Mouse (Mus musculus) induced T-regulatory cell, adult 2 months (primary cell): ENCODE results near the gene Ccl7.

Experiments
- DNase-seq: peaks from one replicate; pipeline ENCODE4 v3.0.0-alpha.2; 2012; ENCODE audit warnings: low read depth

The Ccl7 gene

GRCm38 (mm10) chr11:82035356-82035755 lies 10.2 kb upstream of the Ccl7 start, which contains the start of gene Ccl2:
Ccl2 (plus strand) TSS chr11:82035571.
- DNase-seq: no peak

DNA sequence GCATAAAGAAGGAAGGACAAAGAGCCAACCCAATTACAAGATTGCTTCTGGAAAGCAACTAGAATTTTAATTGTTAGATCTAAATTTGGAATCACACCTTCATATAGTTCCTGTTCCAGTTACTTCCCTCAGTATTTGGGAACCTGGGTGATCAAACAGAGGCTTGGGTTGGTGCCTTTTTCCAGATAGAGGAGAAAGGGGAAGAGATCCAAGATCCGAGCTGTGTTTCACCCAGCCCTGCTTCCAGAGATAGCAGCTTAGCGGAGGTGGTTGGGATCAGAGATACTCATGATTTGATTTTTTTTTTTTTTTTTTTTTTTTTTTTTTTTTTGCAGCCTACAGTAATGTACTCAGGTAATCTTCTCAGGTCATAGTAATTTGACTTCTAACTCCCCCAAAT lies 9.7 kb upstream of the Ccl7 start:
- DNase-seq: no peak

DNA sequence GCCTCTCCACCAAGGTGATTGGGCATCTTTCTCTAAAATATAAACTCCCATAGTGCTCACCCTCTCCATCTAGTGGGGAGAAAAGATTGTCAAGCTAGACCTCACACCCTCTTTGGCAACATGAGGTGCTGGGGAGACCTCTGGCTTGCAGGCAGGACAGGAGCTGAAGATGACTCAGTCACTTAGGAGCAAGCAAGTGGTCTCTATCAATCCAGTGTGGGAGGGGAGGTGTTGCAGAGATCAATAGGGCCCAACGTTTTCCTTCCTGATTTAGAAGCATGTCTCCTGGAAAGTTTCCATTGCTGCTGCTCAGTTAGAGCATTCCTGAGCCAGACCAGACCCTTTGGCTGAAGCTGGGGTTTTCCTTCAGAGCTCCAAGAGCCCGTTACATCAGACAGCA lies 7.0 kb upstream of the Ccl7 start, which contains the start of gene Gm17268:
Gene Gm17268, minus strand, starts transcription at position 28 of the 400 bp plus-strand sequence.
- no peak for DNase-seq

GRCm38 (mm10) chr11:82039132-82039660 lies 6.3 kb upstream of the Ccl7 start:
- no peak for DNase-seq

DNA sequence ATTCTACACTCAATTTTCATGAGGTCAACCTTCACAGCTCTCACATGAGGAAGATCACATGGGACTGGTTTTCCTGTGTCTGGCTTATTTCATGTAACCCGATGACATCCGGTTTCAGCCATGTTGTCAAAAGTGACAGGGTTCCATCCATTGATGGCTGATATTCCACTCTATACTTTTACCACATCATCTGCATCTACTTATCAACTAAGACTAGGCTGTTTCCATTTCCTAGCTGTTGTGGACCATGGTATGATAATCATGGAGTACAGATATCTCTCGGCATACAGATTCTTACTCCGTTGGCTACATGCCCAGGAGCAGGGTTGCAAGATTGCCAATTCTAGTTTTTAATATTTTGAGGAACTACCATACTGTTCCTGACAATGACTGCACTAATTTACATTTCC lies 3.8 kb upstream of the Ccl7 start:
- no peak for DNase-seq

DNA sequence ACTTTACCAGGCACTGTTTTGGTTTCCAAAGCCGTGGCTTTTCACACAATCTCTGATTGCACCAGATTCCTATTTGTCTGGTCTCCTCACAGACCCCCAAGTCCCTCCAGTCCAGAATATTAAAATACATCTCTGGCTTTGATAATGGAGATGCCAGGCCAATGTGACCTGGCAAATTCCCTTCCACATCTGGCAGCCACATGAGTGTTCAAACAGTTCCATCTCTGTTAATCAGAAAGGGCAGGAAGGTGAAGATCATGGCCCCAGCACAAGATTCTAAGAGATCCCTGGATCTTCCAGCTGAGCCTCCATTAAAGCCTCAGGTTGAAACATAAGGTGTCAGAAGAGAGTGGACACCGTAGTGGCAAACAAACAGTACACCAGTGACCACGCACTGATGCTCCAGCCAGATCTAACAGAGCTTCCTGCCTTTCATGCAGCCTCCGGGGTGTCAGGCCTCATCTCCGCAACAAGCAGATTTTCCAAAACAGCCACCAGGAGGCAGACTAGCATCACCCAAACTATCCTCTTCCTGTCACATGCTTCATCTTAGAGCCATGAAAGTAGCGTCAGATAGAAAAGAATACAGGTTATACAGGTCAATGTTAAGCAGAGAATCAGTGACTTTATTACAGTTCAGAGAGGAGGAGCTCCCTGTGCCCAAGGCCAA lies 2.4 kb downstream of the Ccl7 start:
- DNase-seq: peak; percentile 73

GRCm38 (mm10) chr11:82053849-82054248 lies 8.3 kb downstream of the Ccl7 start:
- DNase-seq: no peak

DNA sequence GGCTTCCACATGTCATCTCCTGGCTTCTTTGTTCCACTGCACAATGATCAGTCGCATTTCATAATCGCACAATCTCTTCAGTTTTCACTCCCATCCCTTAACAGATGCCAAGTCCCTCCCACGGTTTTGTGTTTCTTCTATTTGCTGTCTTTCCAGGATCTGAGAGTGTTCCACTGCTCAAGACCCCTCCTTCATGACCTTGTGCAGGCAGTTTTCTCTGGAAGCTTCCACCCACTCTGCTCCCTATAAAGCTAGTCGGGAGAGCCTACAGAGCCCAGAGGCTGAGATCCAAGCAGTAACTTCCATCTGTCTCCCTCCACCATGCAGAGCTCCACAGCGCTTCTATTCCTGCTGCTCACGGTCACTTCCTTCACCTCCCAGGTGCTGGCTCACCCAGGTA lies 12.1 kb downstream of the Ccl7 start, which contains the start of gene Ccl11:
Gene Ccl11, plus strand, starts transcription at position 178 of the 400 bp plus-strand sequence.
- no peak for DNase-seq

- DNase-seq: no peak
Observed at GRCm38 (mm10) chr11:82062226-82062625, 16.7 kb downstream of the Ccl7 start.

DNA sequence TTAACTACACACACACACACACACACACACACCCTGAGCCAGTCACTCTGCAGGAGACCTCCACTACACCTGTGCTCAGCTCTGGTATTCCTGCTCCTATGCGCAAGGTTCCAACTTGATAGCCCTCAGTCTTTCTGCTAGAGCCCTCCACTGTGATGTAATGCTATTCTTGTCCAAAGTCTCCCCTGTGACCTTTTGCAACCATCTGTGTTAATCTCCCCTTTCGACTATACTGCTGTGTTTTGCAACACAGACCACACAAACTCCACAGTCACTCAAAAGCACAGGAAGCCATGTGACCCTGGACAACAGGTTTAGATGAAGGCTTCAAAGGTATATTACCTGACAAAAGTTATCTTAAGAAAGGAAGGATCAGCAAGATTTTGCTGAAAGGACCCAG lies 17.9 kb downstream of the Ccl7 start:
- no peak for DNase-seq

DNA sequence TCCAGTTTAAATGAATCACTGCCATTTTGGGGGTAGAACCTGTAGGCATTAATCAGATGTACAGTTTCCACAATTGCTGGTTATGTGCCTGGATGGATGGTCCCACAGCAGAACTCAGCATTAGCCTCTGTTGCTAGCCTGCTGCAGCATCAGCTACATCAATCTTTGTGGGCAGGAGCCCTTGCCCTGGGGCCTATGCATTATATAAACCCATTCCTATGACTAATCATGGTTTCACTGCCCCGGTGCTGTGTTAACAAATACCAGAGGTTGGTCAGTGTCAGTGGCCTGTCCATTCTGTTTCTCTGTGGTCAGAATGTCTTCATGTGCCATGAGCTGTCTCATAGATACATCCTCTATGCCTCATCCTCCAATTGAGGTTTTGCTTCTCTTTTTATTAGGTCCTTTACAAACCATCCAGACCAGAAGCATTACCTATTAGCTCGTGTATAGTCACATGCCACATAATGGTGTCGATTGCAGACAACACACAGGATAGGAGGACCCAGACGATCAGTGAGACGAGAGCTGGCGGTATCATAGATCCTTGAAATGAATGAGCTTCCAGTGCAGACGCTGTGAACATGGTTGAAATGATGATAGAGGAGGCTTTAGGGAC lies 21.6 kb downstream of the Ccl7 start:
- no peak for DNase-seq

GRCm38 (mm10) chr11:82071076-82071475 lies 25.6 kb downstream of the Ccl7 start:
- DNase-seq: no peak

DNA sequence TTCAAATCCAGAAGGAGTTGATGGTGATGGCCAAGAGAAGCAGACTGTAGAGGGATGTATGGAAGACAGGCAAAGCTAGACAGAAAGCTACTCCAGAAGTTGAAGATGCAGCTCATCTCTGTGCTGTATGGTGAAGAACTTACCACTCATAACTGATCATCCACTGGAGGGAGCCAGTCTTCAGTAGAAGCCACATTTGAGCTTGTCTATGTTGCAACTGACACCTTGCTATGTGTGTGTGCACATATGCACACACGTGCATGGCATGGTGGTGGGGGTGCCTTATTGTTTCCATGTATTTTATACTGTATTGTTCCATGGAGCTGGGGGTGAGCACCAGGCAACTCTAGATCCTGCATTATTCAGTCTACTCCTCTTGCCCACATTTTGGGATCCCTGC lies 26.9 kb downstream of the Ccl7 start:
- peak; percentile 2 for DNase-seq

DNA sequence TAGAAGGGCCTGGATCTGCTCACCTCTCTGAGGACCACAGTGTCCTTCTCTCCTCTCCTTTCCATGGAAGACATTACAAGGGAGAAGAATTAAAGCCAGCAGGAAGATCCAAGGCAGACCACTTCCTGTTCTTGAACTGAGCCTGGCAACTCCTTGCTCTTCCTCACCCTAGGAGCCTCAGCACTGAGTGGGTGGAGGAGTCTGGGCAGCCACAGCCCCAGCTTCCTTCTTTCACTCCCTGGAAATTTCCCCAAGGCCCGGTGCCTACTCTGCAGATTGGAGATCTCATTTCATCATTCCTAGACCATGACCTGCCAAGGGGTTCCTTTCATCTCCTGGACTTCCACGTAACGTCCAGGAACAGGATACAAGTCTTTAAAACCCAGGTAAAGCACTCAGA lies 27.5 kb downstream of the Ccl7 start:
- no peak for DNase-seq

DNA sequence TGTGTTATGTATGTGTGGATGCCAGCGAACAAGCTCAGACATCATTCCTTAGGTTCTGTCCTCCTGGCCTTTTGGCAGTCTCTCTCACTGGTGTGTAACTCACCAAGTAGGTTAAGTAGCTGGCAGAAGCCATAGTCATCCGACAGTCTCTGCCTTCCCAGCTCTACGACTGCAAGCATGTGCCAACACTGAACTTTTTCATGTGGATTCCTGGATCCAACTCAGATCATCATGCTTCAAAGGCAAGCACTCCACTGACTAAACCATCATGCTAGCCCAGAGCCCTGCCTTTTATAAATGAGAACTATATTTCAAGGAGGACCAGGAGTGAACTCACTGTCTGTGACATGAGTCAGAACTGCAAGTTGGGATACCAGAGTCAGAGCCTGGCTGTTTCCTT lies 28.2 kb downstream of the Ccl7 start:
- no peak for DNase-seq

- DNase-seq: no peak
Observed at GRCm38 (mm10) chr11:82077031-82077430, 31.5 kb downstream of the Ccl7 start.

DNA sequence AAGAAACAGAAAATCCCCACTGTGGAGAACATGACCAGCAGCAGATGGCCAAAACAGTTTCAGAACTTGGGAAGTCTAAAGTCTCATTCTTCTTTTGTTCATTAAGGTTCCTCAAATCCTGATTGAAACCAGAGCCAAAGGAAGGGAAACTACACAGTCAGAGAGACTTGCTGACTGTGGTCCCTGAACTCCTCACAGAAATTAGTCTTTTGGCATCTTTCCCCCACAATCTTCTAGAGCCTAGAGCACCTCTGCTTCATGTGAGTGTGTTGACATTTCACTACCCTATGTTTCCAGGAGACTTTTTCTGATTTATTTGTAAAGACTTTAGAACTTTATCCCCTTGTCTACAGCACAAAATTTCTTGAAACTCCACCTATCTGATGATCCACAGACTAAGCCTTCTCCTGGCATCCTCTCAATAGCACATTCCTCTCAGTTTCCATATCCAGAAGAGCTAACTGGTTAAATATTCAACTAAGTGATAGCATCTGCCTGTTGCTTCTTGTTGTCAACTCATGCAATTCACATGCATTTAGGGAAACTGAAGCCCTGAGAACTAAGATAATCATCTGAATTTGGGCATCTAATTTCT lies 32.7 kb downstream of the Ccl7 start:
- no peak for DNase-seq

DNA sequence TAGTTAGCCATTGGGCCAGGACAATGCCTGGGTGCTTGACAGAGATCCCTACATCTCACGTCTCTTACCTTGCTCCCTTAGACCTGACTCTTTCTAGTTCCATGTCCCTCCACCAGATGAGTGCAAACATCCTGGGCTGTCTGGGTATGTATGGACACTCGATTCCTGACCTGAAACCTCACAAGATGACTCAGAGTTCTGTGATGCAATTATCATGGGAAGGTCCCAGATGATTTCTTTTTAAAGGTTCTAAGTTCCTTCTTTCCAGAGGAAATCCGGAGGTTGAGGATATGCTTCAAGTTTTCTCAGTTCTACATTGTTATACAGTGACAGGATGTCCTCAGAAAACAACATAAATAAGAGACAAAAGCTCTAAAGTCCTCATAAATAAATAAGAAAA lies 35.4 kb downstream of the Ccl7 start:
- DNase-seq: no peak

- no peak for DNase-seq
Observed at GRCm38 (mm10) chr11:82084360-82084759, 38.8 kb downstream of the Ccl7 start.
